Mouse (Mus musculus) hematopoietic stem cell, adult 5-6 weeks (primary cell): ENCODE measurements at regions not wholly inside any gene's neighbourhood (a gene's known extent, or its start where the extent isn't known, plus 50 kb on each side); places are given as distances from the start of the nearest gene placed in this dataset.

Experiments
- ATAC-seq, 2 experiments: fragments of 125-278 bp in 1 of 2; replicated peaks in 1 of 2; 2 replicates each; pipeline ENCODE4 v1.8.0; 2016 to 2017; ENCODE audit warnings: inconsistent platforms in 2 of 2, mild to moderate bottlenecking in 2 of 2, moderate number of reproducible peaks in 2 of 2, low read depth in 1 of 2, moderate TSS enrichment in 1 of 2; ENCODE audit not compliant: low FRiP score in 2 of 2, poor library complexity in 2 of 2, severe bottlenecking in 2 of 2, insufficient read depth in 1 of 2, low TSS enrichment in 1 of 2

GRCm38 (mm10) chr7:55710872-55711558 is 57.0 kb upstream of the Siglech start:
- peak; percentile 94 to 99 for ATAC-seq
